Mouse (Mus musculus): ENCODE data around the gene Angpt4.

Gene Angpt4

GRCm38 (mm10) chr2:151910919-151911500, at the start of gene Angpt4:
Gene Angpt4, plus strand, starts transcription at chr2:151911210.
- no peak for DNase-seq

GRCm38 (mm10) chr2:151862257-151862810, 48.7 kb upstream of the Angpt4 start:
- DNase-seq, result no peak

GRCm38 (mm10) chr2:151864941-151865340, 46.1 kb upstream of the Angpt4 start:
- DNase-seq, result no peak

- peak; percentile 27 for DNase-seq
These were observed 44.5 kb upstream of the Angpt4 start for GRCm38 (mm10) chr2:151866487-151866886.

GRCm38 (mm10) chr2:151868196-151868595, 42.8 kb upstream of the Angpt4 start:
- DNase-seq, result no peak

- DNase-seq, result no peak
These were observed 36.5 kb upstream of the Angpt4 start for GRCm38 (mm10) chr2:151874551-151874950.

- peak; percentile 35 for DNase-seq
These were observed 35.0 kb upstream of the Angpt4 start for GRCm38 (mm10) chr2:151876012-151876485.

- DNase-seq, result no peak
These were observed 32.4 kb upstream of the Angpt4 start for GRCm38 (mm10) chr2:151878645-151879044.

- DNase-seq, result no peak
These were observed 31.2 kb upstream of the Angpt4 start for GRCm38 (mm10) chr2:151879760-151880159.

- no peak for DNase-seq
These were observed 20.0 kb upstream of the Angpt4 start for GRCm38 (mm10) chr2:151891031-151891430.

GRCm38 (mm10) chr2:151893122-151893774, 17.8 kb upstream of the Angpt4 start:
- no peak for DNase-seq

- peak; percentile 73 for DNase-seq
These were observed 16.6 kb upstream of the Angpt4 start for GRCm38 (mm10) chr2:151894209-151894980.

- no peak for DNase-seq
These were observed 15.1 kb upstream of the Angpt4 start for GRCm38 (mm10) chr2:151895911-151896310.

GRCm38 (mm10) chr2:151898106-151898505, 12.9 kb upstream of the Angpt4 start:
- no peak for DNase-seq

GRCm38 (mm10) chr2:151900845-151901244, 10.2 kb upstream of the Angpt4 start:
- no peak for DNase-seq

GRCm38 (mm10) chr2:151903267-151903666, 7.7 kb upstream of the Angpt4 start:
- DNase-seq, result no peak

GRCm38 (mm10) chr2:151903933-151904332, 7.1 kb upstream of the Angpt4 start:
- no peak for DNase-seq

- no peak for DNase-seq
These were observed 6.4 kb upstream of the Angpt4 start for GRCm38 (mm10) chr2:151904636-151905035.

- DNase-seq, result no peak
These were observed 4.0 kb upstream of the Angpt4 start for GRCm38 (mm10) chr2:151907020-151907419.

- no peak for DNase-seq
These were observed 1.6 kb upstream of the Angpt4 start for GRCm38 (mm10) chr2:151909386-151909785.

- no peak for DNase-seq
These were observed 512 bp upstream of the Angpt4 start for GRCm38 (mm10) chr2:151910498-151910897.

- DNase-seq, result no peak
These were observed 741 bp downstream of the Angpt4 start for GRCm38 (mm10) chr2:151911751-151912150.

GRCm38 (mm10) chr2:151914120-151914519, 3.1 kb downstream of the Angpt4 start:
- no peak for DNase-seq

- no peak for DNase-seq
These were observed 4.1 kb downstream of the Angpt4 start for GRCm38 (mm10) chr2:151915111-151915510.
